Mouse (Mus musculus): ENCODE data around the gene Slmap. TPM values are rescaled to one million over a fixed set of nuclear protein-coding genes. Genes with fewer than 3 reads are reported as not detected.

Gene Slmap
- polyA plus RNA-seq, 1 experiment from 2014 or later = 14.9 TPM

DNA sequence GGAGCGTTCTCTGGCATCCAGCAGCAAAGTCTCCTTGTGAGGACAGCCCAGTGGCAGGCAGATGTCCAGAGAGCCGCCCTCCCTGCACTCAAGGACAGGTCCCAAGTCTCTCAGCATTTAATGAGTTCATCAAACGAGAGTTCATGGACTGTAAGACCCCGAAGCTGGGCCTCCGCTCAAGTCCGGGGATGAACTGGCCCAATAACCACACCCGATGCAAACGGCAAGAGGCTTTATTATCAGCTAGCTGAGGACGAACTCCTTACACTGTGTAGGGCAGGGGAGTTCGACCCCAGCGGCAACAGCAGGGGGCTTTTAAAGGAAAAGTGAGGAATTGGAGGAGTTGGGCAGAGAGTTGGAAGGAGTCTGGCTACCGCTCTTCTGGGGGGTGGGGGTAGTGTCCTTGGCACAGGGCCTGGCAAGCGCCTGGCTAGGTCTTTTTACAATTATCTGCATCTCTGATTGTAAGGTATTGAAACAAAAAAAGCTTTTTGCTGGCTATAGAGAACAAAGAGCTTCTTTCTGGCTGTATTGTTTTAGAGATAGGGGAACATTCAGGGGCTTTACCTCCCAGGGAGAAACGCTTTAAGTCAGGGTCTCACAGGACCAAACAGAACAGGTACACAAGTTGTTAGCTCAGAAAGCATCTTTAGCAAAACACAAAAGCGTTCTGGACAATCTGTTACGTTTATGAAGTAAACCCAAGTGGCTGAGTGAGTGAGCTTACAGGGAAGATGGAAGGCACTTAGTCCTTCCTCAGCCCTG lies 84.5 kb downstream of the Slmap start:
- no peak overlapping the region for H3K4me2 ChIP-seq (replicated peaks)
- no peaks in the 10 kb centered on the region for H3K36me3 ChIP-seq
- no peak overlapping the region for H3K27ac ChIP-seq (replicated peaks)
- H3K4me3 ChIP-seq = no peak overlapping the region
- H3K4me1 ChIP-seq = peaks cover 12% of the 10 kb centered on the region
- H3K9me3 ChIP-seq = no peaks in the 10 kb centered on the region
- H3K27me3 ChIP-seq = no peaks in the 10 kb centered on the region
- H3K9ac ChIP-seq (replicated peaks) = no peak overlapping the region
- WGBS = 9% methylated on average over 16 of the region's 16 CpGs
- ATAC-seq (replicated peaks) = no peak

DNA sequence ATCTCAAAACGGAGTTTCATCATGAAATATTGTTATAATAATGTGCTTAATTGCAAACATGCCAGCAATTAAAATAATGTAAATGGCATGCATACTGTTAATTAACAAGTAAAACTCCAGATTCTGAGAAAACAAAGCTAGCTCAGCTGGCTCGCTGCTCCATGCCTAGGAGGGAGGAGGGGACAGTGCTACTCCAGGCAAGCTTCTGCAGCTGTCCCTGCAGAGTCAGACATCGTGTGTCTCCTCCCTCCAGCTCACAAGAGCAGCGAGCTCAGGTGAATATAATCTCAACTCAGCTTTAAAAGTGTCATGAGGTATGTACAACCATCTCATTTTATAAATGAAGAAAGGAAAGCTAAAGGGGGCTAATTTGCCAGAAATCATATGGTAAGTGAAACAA lies 86.2 kb downstream of the Slmap start:
- WGBS = 39% methylated on average over 4 of the region's 4 CpGs
- no peak overlapping the region for H3K4me3 ChIP-seq
- no peaks in the 10 kb centered on the region for H3K27me3 ChIP-seq
- ATAC-seq (replicated peaks) = no peak
- no peaks in the 10 kb centered on the region for H3K36me3 ChIP-seq
- H3K4me1 ChIP-seq = peaks cover 12% of the 10 kb centered on the region
- H3K27ac ChIP-seq (replicated peaks) = no peak overlapping the region
- no peaks in the 10 kb centered on the region for H3K9me3 ChIP-seq
- H3K9ac ChIP-seq (replicated peaks) = no peak overlapping the region
- no peak overlapping the region for H3K4me2 ChIP-seq (replicated peaks)

DNA sequence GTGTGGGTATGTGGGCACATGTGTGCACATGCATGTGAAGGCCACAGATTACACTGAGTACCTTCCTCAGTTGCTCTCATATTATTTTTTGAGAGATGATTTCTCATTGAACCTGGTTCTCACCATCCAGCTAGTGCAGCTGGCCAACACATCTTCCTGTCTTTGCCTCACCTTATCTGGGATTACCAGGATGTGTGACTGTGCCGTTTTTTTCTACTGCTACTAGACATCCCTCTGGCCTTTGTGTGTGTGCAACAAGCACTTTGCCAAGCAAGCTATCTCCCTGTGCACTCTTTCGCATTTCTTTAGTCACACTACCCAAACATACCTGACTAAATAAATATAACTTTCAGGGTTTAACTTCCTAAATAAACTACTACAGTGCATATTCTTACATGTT lies 87.5 kb downstream of the Slmap start:
- ATAC-seq (replicated peaks) = no peak
- Histone ChIP-seq H3K27ac (replicated peaks) (no peak overlapping the region), H3K27me3 (no peaks in the 10 kb centered on the region), H3K4me1 (peaks cover 12% of the 10 kb centered on the region), H3K9me3 (no peaks in the 10 kb centered on the region), H3K36me3 (no peaks in the 10 kb centered on the region), H3K4me2 (replicated peaks) (no peak overlapping the region), H3K9ac (replicated peaks) (no peak overlapping the region), H3K4me3 (no peak overlapping the region)
- 91% methylated on average over 2 of the region's 2 CpGs for WGBS

DNA sequence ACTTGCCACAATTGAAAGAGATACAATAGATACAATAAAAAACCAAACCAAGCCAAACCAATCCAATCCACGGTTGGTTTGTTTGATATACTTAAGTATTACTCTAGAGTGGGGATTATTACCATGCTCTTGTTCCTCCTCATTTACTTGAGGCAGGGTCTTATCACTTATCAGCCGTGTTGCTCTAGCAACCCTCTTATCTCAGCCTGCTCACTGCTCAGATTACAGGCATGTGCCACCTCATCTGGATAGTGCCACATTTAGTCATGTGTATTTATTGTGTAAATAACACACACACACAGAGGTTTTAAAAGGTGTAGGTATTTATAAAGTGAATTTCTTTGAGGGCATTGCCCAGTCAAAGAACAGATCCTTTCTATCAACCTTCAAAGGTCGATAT lies 88.2 kb downstream of the Slmap start:
- no peak overlapping the region for H3K27ac ChIP-seq (replicated peaks)
- H3K4me3 ChIP-seq = no peak overlapping the region
- H3K27me3 ChIP-seq = no peaks in the 10 kb centered on the region
- no peak overlapping the region for H3K9ac ChIP-seq (replicated peaks)
- H3K36me3 ChIP-seq = no peaks in the 10 kb centered on the region
- H3K4me2 ChIP-seq (replicated peaks) = no peak overlapping the region
- no peaks in the 10 kb centered on the region for H3K9me3 ChIP-seq
- 83% methylated on average over 3 of the region's 3 CpGs for WGBS
- no peak for ATAC-seq (replicated peaks)
- H3K4me1 ChIP-seq = peaks cover 12% of the 10 kb centered on the region

DNA sequence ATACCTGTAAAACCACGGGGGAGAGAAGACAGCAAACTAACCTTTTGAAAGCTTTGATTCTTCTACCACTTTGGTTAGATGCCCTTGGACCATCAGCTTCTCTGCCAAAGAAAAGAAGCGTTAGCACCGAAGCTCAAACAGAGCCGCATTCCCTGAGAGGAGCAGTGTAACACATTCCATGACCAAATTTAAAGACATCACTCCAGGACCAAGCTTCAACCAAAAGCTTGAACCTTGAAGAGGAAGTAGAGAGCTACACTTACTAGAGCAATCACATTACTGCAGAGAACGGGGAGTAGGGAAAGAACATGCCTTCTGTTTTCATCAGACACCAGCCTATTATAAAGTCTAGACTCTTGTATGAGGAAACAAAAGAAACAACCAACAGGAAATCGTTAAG lies 92.2 kb downstream of the Slmap start:
- no peak for ATAC-seq (replicated peaks)
- Histone ChIP-seq H3K4me2 (replicated peaks) (no peak overlapping the region), H3K36me3 (no peaks in the 10 kb centered on the region; the same call in 1 of the 2 replicates), H3K9me3 (no peaks in the 10 kb centered on the region), H3K9ac (replicated peaks) (no peak overlapping the region), H3K4me1 (no peaks in the 10 kb centered on the region), H3K4me3 (no peak overlapping the region), H3K27me3 (no peaks in the 10 kb centered on the region), H3K27ac (replicated peaks) (no peak overlapping the region)
- 56% methylated on average over 6 of the region's 6 CpGs for WGBS

DNA sequence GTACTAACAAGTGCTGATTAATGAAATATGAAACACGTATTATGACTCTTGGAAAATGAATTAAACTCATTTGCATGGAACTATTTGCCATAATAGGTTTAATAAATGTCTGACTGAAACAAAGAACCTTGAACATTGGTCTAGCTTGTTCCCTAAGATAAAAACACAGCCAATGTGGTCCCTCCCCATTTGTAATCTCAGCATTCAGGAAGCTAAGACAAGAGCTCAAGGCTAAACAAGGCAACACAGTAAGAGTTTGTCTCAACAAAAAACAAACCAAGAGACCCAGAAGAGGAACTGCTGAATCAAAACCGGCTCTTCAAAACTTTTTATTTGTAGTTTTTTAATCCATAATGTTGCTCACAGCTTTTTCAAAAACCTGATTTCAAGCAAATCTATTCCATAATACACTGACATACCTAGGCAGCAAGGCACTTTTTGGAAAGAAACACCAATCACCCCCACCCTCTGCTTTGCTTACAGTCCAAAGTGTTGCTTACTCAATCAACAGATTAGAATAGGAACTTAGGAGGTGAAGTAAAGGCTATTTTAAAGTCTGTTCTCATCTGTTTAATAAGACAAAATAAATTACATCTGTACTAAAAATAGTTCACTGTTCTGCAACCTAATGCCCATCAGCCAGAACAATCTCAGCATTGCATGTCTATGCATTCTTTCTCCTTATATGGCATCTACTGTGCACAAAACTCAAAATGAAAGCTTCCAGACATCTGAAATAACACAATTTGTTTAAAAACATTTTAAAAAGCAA lies 93.5 kb downstream of the Slmap start:
- H3K4me3 ChIP-seq = no peak overlapping the region
- no peak overlapping the region for H3K9ac ChIP-seq (replicated peaks)
- 84% methylated on average over 2 of the region's 2 CpGs for WGBS
- H3K27ac ChIP-seq (replicated peaks) = no peak overlapping the region
- H3K36me3 ChIP-seq = peaks cover 3% of the 10 kb centered on the region; the same call in 1 of the 2 replicates
- no peaks in the 10 kb centered on the region for H3K9me3 ChIP-seq
- H3K27me3 ChIP-seq = no peaks in the 10 kb centered on the region
- no peaks in the 10 kb centered on the region for H3K4me1 ChIP-seq
- no peak for ATAC-seq (replicated peaks)
- H3K4me2 ChIP-seq (replicated peaks) = no peak overlapping the region

DNA sequence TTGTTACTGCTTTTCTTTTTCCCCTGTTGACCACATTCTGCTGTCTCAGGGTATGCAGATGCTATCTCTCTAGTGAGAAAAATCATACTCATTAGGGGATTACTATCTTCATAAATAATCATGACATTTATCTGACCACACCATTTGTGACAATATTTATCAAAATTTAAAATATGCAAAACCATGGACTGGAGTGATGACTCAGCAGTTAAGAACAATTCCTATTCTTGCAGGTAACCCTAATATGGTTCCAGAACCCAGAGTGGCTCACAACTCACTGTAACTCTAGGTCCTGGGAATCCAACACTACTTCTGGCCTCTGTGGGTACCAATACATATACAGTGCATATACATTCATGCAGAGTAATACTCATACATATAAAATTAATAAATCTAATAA lies 94.7 kb downstream of the Slmap start:
- H3K27ac ChIP-seq (replicated peaks) = no peak overlapping the region
- no peaks in the 10 kb centered on the region for H3K9me3 ChIP-seq

DNA sequence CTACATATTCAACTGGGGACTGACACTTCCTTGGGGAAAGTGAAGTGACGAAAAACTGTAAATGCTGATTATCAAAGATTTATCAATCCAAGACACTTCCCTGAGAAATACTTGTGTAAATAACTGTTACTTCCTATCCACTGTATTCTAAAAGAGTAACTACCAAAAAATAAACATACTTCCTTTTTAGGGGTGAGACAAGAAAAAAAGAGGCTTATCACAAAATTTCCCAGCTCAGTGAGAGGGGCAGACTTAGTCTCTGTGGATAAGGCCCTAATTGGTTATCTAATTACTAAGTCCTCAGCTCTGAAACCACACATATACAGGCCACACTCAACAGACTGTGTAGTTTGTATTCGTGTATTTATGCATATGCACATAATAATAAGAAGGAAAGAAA lies 97.0 kb downstream of the Slmap start:
- Histone ChIP-seq H3K9me3 (no peaks in the 10 kb centered on the region), H3K4me1 (no peaks in the 10 kb centered on the region), H3K36me3 (peaks cover 6% of the 10 kb centered on the region; the same call in 1 of the 2 replicates), H3K4me3 (no peak overlapping the region), H3K9ac (replicated peaks) (no peak overlapping the region), H3K27me3 (no peaks in the 10 kb centered on the region), H3K27ac (replicated peaks) (no peak overlapping the region), H3K4me2 (replicated peaks) (no peak overlapping the region)
- 82% methylated on average over 2 of the region's 2 CpGs for WGBS
- ATAC-seq (replicated peaks) = no peak

More for the DNA sequence above, 94.7 kb downstream of the Slmap start:
- H3K4me3 ChIP-seq = no peak overlapping the region
- H3K4me2 ChIP-seq (replicated peaks) = no peak overlapping the region
- H3K36me3 ChIP-seq = peaks cover 6% of the 10 kb centered on the region; the same call in 1 of the 2 replicates
- H3K9ac ChIP-seq (replicated peaks) = no peak overlapping the region
- no peaks in the 10 kb centered on the region for H3K27me3 ChIP-seq
- ATAC-seq (replicated peaks) = no peak
- no peaks in the 10 kb centered on the region for H3K4me1 ChIP-seq

DNA sequence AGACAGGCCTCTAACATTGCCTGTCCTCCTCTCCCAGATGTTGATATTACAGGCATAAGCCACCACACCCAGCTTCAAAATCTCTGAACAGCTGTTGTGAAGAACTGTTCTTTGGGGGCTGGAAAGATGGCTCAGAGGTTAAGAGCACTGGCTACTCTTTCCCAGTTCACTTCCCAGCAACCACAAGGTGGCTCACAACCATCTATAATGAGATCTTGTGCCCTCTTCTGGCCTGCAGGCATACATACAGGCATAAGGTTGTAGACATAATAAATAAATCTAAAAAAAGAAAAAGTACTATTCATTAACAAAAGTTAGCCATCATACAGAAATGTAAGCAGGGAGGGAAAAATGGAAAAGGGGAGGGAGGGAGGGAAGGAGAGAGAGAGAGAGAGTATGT lies 98.4 kb downstream of the Slmap start:
- no peak for ATAC-seq (replicated peaks)
- no peak overlapping the region for H3K4me3 ChIP-seq
- H3K9ac ChIP-seq (replicated peaks) = no peak overlapping the region
- H3K27ac ChIP-seq (replicated peaks) = no peak overlapping the region
- 0 out of 2 replicates have a peak, but pooled peaks cover 2% of the 10 kb centered on the region for H3K4me1 ChIP-seq
- H3K4me2 ChIP-seq (replicated peaks) = no peak overlapping the region
- H3K36me3 ChIP-seq = peaks cover 6% of the 10 kb centered on the region; the same call in 1 of the 2 replicates
- H3K9me3 ChIP-seq = no peaks in the 10 kb centered on the region
- H3K27me3 ChIP-seq = no peaks in the 10 kb centered on the region

DNA sequence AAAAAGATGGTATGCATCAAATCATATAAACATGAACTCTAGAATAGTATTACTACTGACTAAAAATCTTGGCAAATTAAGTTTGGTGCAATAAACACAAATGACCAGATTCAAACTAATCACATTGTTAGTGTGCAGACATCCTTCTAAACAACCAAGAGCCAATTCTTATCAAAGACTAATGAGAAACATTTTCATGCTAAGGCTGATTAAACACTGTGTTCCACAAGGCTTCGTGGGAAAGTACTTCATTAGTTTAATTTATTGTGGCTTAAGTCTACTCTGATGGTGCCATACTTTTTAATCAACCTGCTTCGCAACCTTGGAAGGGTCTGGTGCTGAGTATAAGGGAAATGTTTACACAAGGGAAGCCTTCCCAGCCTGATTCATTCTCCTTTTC lies 102.4 kb downstream of the Slmap start:
- H3K9me3 ChIP-seq = no peaks in the 10 kb centered on the region
- H3K27ac ChIP-seq (replicated peaks) = no peak overlapping the region
- 0 out of 2 replicates have a peak, but pooled peaks cover 2% of the 10 kb centered on the region for H3K4me1 ChIP-seq
- ATAC-seq (replicated peaks) = peak; percentile 55; the same call in 1 of the 2 replicates
- H3K27me3 ChIP-seq = no peaks in the 10 kb centered on the region
- H3K36me3 ChIP-seq = peaks cover 8% of the 10 kb centered on the region; the same call in 1 of the 2 replicates
- no peak overlapping the region for H3K4me2 ChIP-seq (replicated peaks)
- H3K4me3 ChIP-seq = no peak overlapping the region
- WGBS = 20% methylated on average over 2 of the region's 2 CpGs
- no peak overlapping the region for H3K9ac ChIP-seq (replicated peaks)

DNA sequence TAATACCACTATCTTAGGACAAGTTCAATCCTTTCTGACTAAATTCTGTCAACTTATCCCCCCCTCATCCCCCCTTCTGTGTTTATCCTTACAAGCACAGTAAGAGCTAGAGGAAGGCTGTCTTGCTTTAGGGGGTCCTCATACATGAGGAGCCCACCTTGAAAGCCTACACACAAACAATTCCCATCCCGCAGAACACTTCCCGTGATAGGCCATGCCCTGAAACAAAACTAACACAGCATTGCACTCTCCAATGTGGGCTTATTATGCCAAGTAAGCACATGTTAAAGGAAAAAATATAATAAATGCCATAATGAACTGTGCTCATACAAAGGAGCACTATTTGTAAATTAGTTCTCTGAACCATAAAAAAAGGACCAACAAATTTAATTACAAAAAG lies 102.8 kb downstream of the Slmap start:
- ATAC-seq (replicated peaks) = no peak

DNA sequence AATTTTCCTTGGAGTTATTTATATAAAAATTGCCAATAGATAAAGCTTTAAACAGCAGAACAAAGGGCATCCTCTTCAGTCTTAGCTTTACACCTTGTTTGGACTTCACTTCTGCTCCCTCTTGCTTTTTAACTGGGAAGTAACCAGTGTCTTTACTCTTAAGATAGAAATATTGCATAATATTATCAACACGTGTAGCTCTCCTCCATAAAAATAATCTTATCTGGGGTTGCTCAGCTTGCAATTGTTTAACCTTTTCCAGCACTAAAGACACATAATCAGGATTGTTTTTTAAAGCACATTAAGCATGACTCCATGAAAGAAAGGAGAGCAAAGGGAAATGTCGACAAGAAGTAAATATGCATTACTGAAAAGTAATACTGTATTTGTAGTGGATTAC lies 114.5 kb downstream of the Slmap start:
- H3K4me1 ChIP-seq = no peaks in the 10 kb centered on the region
- no peak overlapping the region for H3K27ac ChIP-seq (replicated peaks)
- peaks cover 25% of the 10 kb centered on the region for H3K36me3 ChIP-seq
- ATAC-seq (replicated peaks) = no peak
- no peak overlapping the region for H3K9ac ChIP-seq (replicated peaks)
- H3K4me2 ChIP-seq (replicated peaks) = no peak overlapping the region
- 86% methylated on average over 2 of the region's 2 CpGs for WGBS
- H3K27me3 ChIP-seq = no peaks in the 10 kb centered on the region
- H3K9me3 ChIP-seq = no peaks in the 10 kb centered on the region
- H3K4me3 ChIP-seq = no peak overlapping the region

More for the DNA sequence above, 102.8 kb downstream of the Slmap start:
- H3K27ac ChIP-seq (replicated peaks) = no peak overlapping the region
- H3K9ac ChIP-seq (replicated peaks) = no peak overlapping the region
- no peak overlapping the region for H3K4me2 ChIP-seq (replicated peaks)
- peaks cover 9% of the 10 kb centered on the region; the same call in 1 of the 2 replicates for H3K36me3 ChIP-seq
- H3K27me3 ChIP-seq = no peaks in the 10 kb centered on the region
- H3K4me1 ChIP-seq = 0 out of 2 replicates have a peak, but pooled peaks cover 2% of the 10 kb centered on the region
- H3K4me3 ChIP-seq = no peak overlapping the region
- 16% methylated on average over 2 of the region's 2 CpGs for WGBS
- H3K9me3 ChIP-seq = no peaks in the 10 kb centered on the region
